Mouse (Mus musculus) CD8-positive naive resting alpha-beta T cell, adult 2 months (primary cell): ENCODE measurements around the gene Zc3h7a.

ENCODE experiments used
- DNase-seq, 2 experiments: peaks; one replicate each; pipeline ENCODE4 v3.0.0; 2022; ENCODE audit warnings: low read depth in 2 of 2, low spot score in 2 of 2

Gene Zc3h7a

GRCm38 (mm10) chr16:11143706-11144483 lies 32.3 kb downstream of the Zc3h7a start:
- DNase-seq: peak; percentile 100

GRCm38 (mm10) chr16:11134348-11135344 lies 41.5 kb downstream of the Zc3h7a start, which contains the start of gene Txndc11:
Txndc11 (minus strand) TSS chr16:11134650.
- peak; percentile 99 for DNase-seq

GRCm38 (mm10) chr16:11133476-11134347 lies 42.5 kb downstream of the Zc3h7a start:
- peak in 1 of 2 experiments; percentile 7 for DNase-seq

- DNase-seq: no peak
These were observed 43.4 kb downstream of the Zc3h7a start for GRCm38 (mm10) chr16:11132839-11133238.

- DNase-seq: no peak
These were observed 47.9 kb downstream of the Zc3h7a start for GRCm38 (mm10) chr16:11128301-11128700.

- no peak for DNase-seq
These were observed 50.8 kb downstream of the Zc3h7a start for GRCm38 (mm10) chr16:11125371-11125770.

- no peak for DNase-seq
These were observed 52.1 kb downstream of the Zc3h7a start for GRCm38 (mm10) chr16:11124110-11124509.

- no peak for DNase-seq
These were observed 53.6 kb downstream of the Zc3h7a start for GRCm38 (mm10) chr16:11122625-11123024.

- peak in 1 of 2 experiments; percentile 14 for DNase-seq
These were observed 66.9 kb downstream of the Zc3h7a start for GRCm38 (mm10) chr16:11109198-11109740.

GRCm38 (mm10) chr16:11104905-11105304 lies 71.3 kb downstream of the Zc3h7a start:
- no peak for DNase-seq

- no peak for DNase-seq
These were observed 78.9 kb downstream of the Zc3h7a start for GRCm38 (mm10) chr16:11097301-11097700.

- DNase-seq: no peak
These were observed 82.3 kb downstream of the Zc3h7a start for GRCm38 (mm10) chr16:11093717-11094386.

- DNase-seq: no peak
These were observed 83.7 kb downstream of the Zc3h7a start for GRCm38 (mm10) chr16:11092523-11092922.

- DNase-seq: no peak
These were observed 84.1 kb downstream of the Zc3h7a start for GRCm38 (mm10) chr16:11092061-11092460.

GRCm38 (mm10) chr16:11090836-11091570 lies 85.2 kb downstream of the Zc3h7a start:
- no peak for DNase-seq

GRCm38 (mm10) chr16:11086856-11087588 lies 89.2 kb downstream of the Zc3h7a start:
- DNase-seq: no peak
